Mouse (Mus musculus): ENCODE data around the gene Ptpn6. TPM values are rescaled to one million over a fixed set of nuclear protein-coding genes. Genes with fewer than 3 reads are reported as not detected.

Gene Ptpn6
- polyA plus RNA-seq, 1 experiment = 35.0 TPM

DNA sequence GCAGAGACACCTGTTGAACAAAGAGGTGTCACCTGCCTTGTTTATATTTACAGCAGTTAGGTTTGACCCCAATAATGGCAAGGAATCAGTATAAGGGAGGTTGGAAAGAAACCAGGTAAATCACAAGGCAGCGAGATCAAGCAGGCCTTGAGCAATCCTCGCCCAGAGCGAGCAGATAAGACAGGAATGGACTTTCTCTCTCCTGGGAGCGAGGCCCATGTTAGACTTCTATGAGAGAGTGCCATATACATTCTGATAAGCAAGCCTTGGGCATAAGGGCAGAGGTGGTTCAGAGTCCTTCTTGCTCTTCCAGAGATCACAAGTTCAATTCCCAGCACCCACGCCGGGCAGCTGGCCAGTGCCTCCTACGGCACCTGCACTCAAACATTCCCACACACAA, 59.7 kb downstream of the Ptpn6 start:
- WGBS = 80% methylated on average over 7 of the region's 7 CpGs
- no peak for DNase-seq (ENCODE audit: low read depth, low spot score)

DNA sequence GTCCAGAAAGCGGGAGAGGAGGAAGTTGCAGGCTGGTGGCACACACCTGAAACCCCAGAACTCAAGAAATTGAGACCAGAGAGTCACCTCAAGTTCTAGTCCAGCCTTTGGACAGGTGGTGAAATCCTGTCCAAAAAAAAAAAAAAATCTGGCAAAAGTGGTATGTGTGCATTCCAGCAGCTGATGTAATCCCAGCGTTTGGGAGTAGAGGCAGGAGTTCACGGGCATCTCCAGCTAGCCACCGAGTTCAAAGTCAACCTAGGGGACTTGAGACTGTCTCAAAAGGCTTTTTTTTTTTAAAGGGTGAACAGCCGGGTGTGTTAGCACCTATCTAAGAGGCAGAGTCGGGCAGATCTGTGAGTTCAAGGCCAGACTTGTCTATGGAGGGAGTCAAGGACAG, 62.3 kb downstream of the Ptpn6 start:
- WGBS = 54% methylated on average over 6 of the region's 6 CpGs
- no peak for DNase-seq (ENCODE audit: low read depth, low spot score)

GRCm38 (mm10) chr6:124674591-124674990, 63.9 kb downstream of the Ptpn6 start:
- DNase-seq (ENCODE audit: low read depth, low spot score) = no peak

DNA sequence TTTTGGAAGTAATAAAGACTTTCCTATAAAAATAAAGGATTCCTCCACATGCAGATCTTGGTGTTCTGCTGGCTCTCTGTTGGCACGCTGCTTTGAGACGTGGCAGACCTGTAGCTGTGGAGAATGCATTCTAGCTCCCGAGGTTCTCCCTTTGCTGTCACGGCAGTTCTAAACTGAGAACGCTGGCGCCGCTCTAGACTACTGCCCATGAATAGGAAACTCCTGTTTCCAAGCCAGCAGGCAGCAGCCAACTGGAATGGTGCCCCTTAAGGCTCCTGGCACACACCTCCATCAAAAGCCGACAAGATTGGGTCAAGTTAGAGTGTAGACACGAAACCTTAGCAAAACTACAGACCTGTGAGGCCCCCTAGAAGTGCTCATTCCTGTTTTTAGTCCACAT, 64.9 kb downstream of the Ptpn6 start:
- no peak for DNase-seq (ENCODE audit: low read depth, low spot score)
- 92% methylated on average over 9 of the region's 9 CpGs for WGBS

More at GRCm38 (mm10) chr6:124674591-124674990, 63.9 kb downstream of the Ptpn6 start:
- WGBS = 97% methylated on average over 7 of the region's 7 CpGs

- 26% methylated on average over 6 of the region's 6 CpGs for WGBS
- DNase-seq (ENCODE audit: low read depth, low spot score) = no peak
These were observed 66.4 kb downstream of the Ptpn6 start for GRCm38 (mm10) chr6:124672100-124672499.

Other genes with a start within 250 kb of the Ptpn6 start
- gene C1rl, start 245.6 kb downstream of the Ptpn6 start, polyA plus RNA-seq (2012; rRNA removed) = 1.2 and 1.7 TPM in 2 replicates
- gene C1ra, start 226.3 kb downstream of the Ptpn6 start, polyA plus RNA-seq (2012; rRNA removed) = 19.0 and 24.3 TPM in 2 replicates
- 31.4 and 47.1 TPM in 2 replicates for gene C1s1, start 196.4 kb downstream of the Ptpn6 start, polyA plus RNA-seq (2012; rRNA removed)
- 0.04 TPM in 1 of 2 replicates, not detected in the other for gene C1rb, start 168.4 kb downstream of the Ptpn6 start, polyA plus RNA-seq (2012; rRNA removed)
- 0.02 and 0.18 TPM in 2 replicates for gene C1s2, start 102.6 kb downstream of the Ptpn6 start, polyA plus RNA-seq (2012; rRNA removed)
- gene Lpcat3, start 75.7 kb downstream of the Ptpn6 start, polyA plus RNA-seq (2012; rRNA removed) = 211 and 383 TPM in 2 replicates
- gene Emg1, start 26.5 kb downstream of the Ptpn6 start, polyA plus RNA-seq (2012; rRNA removed) = 90.6 and 107 TPM in 2 replicates
- 215 and 267 TPM in 2 replicates for gene Phb2, start 26.4 kb downstream of the Ptpn6 start, polyA plus RNA-seq (2012; rRNA removed)
- gene Grcc10, start 2.7 kb upstream of the Ptpn6 start, polyA plus RNA-seq (2012; rRNA removed) = 156 TPM in 2 replicates
- not detected in 2 replicates for gene Gm45234, start 17.3 kb upstream of the Ptpn6 start, polyA plus RNA-seq (2012; rRNA removed)
- 31.9 and 33.6 TPM in 2 replicates for gene Atn1, start 17.8 kb upstream of the Ptpn6 start, polyA plus RNA-seq (2012; rRNA removed)
- gene Eno2, start 31.0 kb upstream of the Ptpn6 start, polyA plus RNA-seq (2012; rRNA removed) = 3.2 and 4.2 TPM in 2 replicates
- gene Lrrc23, start 41.0 kb upstream of the Ptpn6 start, polyA plus RNA-seq (2012; rRNA removed) = 0.47 and 1.1 TPM in 2 replicates
- gene Spsb2, start 69.9 kb upstream of the Ptpn6 start, polyA plus RNA-seq (2012; rRNA removed) = 23.9 and 28.5 TPM in 2 replicates
- gene Tpi1, start 75.6 kb upstream of the Ptpn6 start, polyA plus RNA-seq (2012; rRNA removed) = 671 and 859 TPM in 2 replicates
- 58.3 and 64.0 TPM in 2 replicates for gene Usp5, start 90.8 kb upstream of the Ptpn6 start, polyA plus RNA-seq (2012; rRNA removed)
- gene Cdca3, start 90.8 kb upstream of the Ptpn6 start, polyA plus RNA-seq (2012; rRNA removed) = 120 and 146 TPM in 2 replicates
- 0.11 and 0.12 TPM in 2 replicates for gene Gnb3, start 101.6 kb upstream of the Ptpn6 start, polyA plus RNA-seq (2012; rRNA removed)
- gene P3h3, start 119.0 kb upstream of the Ptpn6 start, polyA plus RNA-seq (2012; rRNA removed) = 8.3 and 10.5 TPM in 2 replicates
- gene Gpr162, start 125.3 kb upstream of the Ptpn6 start, polyA plus RNA-seq (2012; rRNA removed) = 1.1 and 1.7 TPM in 2 replicates
- gene Cd4, start 149.5 kb upstream of the Ptpn6 start, polyA plus RNA-seq (2012; rRNA removed) = 6.7 and 7.9 TPM in 2 replicates
- 3.8 and 4.7 TPM in 2 replicates for gene Lag3, start 173.0 kb upstream of the Ptpn6 start, polyA plus RNA-seq (2012; rRNA removed)
- 658 and 1,077 TPM in 2 replicates for gene Ptms, start 181.4 kb upstream of the Ptpn6 start, polyA plus RNA-seq (2012; rRNA removed)
- gene Mlf2, start 192.7 kb upstream of the Ptpn6 start, polyA plus RNA-seq (2012; rRNA removed) = 350 and 390 TPM in 2 replicates
- gene Cops7a, start 226.8 kb upstream of the Ptpn6 start, polyA plus RNA-seq (2012; rRNA removed) = 149 and 151 TPM in 2 replicates

All from large intestine, adult 2 months (tissue).